Mouse (Mus musculus): ENCODE results near the gene Mageb2. TPM values are rescaled to one million over a fixed set of nuclear protein-coding genes. Genes with fewer than 3 reads are reported as not detected.

The Mageb2 gene
- total RNA-seq (2023), result not detected

DNA sequence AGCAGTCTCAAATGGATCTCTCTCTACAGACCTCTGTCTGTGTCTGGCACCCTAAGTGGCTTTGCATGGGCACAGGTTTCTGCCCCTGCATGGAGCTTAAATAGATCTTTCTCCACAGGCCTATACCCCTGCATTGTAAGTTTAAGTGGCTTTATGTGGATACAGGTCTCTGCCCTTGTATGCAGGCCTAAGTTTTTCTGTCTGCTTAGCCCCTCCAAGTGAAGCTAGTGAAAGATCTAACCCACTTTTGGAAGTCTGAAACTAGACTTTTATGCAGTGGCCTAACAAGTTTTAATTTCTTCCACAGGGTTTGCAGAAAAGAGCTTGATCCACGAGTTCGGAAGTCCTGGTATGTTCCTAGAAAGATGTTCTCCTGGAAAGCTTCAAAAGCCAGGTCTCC lies at the start of gene Mageb2:
TSS of gene Mageb2 (plus strand) at position 301 of the 400 bp plus-strand sequence.

Other genes starting within 250 kb of the Mageb2 start
- not detected for gene Gm5072, start 60.8 kb downstream of the Mageb2 start, total RNA-seq (2023)
- not detected for gene Gm8914, start 148.4 kb downstream of the Mageb2 start, total RNA-seq (2023)
- not detected for gene 1700084M14Rik, start 244.2 kb downstream of the Mageb2 start, total RNA-seq (2023)